Mouse (Mus musculus): ENCODE data around the gene Lag3. TPM values are rescaled to one million over a fixed set of nuclear protein-coding genes. Genes with fewer than 3 reads are reported as not detected.

The Lag3 gene
- total RNA-seq, 2 experiments from 2014 or later: 1.2 to 2.1 TPM

DNA sequence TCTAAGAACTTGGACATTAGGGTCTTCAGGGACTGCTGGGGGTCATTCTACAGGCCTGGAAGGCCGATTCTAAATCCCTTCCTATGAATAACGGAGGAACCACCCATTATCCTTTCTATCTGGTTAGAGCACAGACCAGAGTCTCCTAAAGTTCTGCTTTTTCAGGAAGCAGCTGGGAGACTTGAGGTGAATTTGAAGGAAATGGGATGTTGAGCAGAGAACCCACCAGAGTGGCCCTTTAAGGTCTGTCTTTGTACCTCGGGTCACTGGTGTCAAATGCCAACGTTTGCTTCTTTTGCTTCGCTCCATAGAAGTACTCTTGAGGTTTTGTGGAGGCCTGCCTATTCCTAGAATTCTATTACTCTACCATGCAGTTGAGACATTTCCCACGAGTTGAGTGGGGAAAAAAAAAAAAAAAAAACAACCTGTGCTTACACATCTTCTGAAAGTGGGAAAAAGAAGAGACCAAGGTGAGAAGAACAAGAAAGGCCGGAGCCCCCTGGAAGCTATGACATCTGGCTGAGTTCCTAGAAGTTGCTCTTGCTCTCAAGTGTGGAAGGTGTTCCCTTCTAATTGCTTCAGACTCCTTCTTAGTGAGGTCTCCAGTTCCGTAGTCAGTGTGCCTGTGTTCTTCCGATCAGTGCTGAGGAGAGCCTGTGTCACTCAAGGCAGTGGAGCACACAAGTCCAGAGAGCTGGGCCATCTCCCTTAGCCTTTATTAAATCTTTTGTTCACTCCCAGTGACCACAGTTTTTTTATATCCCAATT lies 9.0 kb upstream of the Lag3 start:
- no peak for DNase-seq (ENCODE audit: low spot score in 2 of 2)

- peak; percentile 93 to 95 for DNase-seq (ENCODE audit: low spot score in 2 of 2)
These were observed 8.3 kb upstream of the Lag3 start, which contains the start of gene Ptms for GRCm38 (mm10) chr6:124919695-124920317. Ptms (minus strand) TSS chr6:124920103.

- no peak for DNase-seq (ENCODE audit: low spot score in 2 of 2)
These were observed 7.6 kb upstream of the Lag3 start for GRCm38 (mm10) chr6:124918890-124919627.

GRCm38 (mm10) chr6:124918331-124918690 lies 6.8 kb upstream of the Lag3 start:
- no peak for DNase-seq (ENCODE audit: low spot score in 2 of 2)

GRCm38 (mm10) chr6:124917518-124918330 lies 6.2 kb upstream of the Lag3 start:
- peak; percentile 89 to 94 for DNase-seq (ENCODE audit: low spot score in 2 of 2)

GRCm38 (mm10) chr6:124916695-124917517 lies 5.4 kb upstream of the Lag3 start:
- DNase-seq (ENCODE audit: low spot score in 2 of 2): peak; percentile 93 to 97

- DNase-seq (ENCODE audit: low spot score in 2 of 2): peak; percentile 58 to 59
These were observed 4.6 kb upstream of the Lag3 start for GRCm38 (mm10) chr6:124915942-124916694.

- DNase-seq (ENCODE audit: low spot score in 2 of 2): no peak
These were observed 3.8 kb upstream of the Lag3 start for GRCm38 (mm10) chr6:124915160-124915941.

GRCm38 (mm10) chr6:124914511-124914910 lies 3.0 kb upstream of the Lag3 start:
- no peak for DNase-seq (ENCODE audit: low spot score in 2 of 2)

DNA sequence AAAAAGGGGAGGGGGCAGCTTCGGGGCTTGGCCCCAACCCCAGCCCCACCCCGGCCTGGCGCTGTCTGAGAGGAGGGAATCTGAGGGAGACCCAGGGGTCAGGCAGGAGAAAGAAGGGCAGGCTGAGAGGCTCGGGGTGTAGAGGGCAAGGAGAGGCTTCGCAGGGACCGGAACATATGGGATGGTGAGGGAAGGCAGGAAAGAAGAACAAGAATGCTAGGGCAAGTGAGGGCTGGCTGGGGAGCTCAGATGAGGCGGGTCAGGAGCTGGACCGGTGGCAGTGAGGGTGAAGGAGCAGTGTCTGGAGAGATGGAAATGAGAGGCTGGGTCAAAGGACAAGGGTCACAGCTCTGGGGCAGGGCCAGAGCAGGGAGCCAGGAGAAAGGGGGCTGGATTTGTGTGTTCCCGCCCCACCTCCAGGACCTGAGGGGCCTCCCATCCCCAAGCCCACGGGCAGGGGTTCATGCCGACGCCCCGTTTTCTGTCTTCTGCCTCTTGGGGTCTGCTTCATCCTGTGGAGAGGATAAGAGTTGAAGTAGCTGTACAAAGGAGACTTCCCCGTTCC lies 2.3 kb upstream of the Lag3 start:
- no peak for DNase-seq (ENCODE audit: low spot score in 2 of 2)

GRCm38 (mm10) chr6:124913214-124913613 lies 1.7 kb upstream of the Lag3 start:
- DNase-seq (ENCODE audit: low spot score in 2 of 2): no peak

DNA sequence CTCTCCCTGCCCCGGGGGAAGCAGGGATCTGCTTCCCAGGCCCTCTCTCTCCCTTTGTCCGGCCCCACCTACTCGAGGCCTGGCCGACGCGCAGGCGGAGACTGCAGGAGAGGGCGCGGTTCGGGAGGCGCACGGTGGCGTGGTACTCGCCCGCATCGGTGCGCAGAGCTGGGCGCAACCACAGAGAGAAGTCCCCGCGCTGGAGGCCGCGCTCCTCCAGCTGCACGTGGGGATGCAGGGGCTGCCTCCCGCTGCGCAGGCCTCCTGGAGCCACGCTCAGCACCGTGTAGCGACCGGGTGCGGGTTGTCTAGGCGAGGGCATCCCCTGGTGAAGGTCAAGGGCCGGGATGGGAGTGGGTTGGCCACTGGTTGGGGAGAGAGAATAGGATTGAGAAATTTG lies 1.5 kb downstream of the Lag3 start:
- no peak for DNase-seq (ENCODE audit: low spot score in 2 of 2)

- DNase-seq (ENCODE audit: low spot score in 2 of 2): no peak
These were observed 3.7 kb downstream of the Lag3 start for GRCm38 (mm10) chr6:124907767-124908166.

- DNase-seq (ENCODE audit: low spot score in 2 of 2): no peak
These were observed 6.3 kb downstream of the Lag3 start for GRCm38 (mm10) chr6:124904991-124905860.

DNA sequence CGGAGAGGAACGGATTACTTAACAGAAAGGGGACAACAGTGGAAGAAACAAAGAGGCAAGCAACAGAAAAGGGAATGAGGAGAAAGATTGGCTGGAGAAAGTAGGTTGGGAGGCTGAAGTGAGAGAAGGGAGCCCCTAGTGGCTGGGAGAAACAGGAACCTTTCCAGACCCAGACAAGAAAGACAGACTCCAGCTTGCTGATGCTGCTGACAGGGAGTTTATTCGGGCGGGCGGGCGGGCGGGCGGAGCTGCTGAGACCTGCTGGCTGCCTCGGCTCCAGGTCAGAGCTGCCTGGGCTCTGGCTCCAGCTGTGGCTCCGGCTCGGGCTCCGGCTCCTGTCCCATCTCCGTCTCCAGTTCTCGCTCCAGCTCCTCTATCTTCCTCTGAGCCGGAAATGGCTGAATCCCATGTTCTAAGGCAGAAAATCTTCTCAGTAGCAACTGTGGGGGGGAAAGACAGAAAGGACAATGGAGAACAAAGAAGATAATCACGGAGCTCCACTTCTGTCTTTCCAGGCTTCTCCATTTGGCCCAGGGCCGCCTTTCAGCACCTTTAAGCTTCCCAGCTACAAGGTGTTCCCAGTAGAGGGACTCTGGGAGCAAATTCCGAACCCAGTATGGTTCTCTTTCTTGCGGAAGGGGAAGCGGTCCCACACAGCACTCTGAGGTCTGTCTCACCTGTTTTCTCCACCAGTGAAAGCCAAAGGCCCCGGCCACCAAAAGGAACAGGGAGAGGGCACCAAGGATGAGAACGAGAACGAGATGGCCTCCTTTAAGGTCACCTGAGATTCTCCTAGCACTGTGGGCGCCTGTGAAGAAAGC lies 7.1 kb downstream of the Lag3 start:
- DNase-seq (ENCODE audit: low spot score in 2 of 2): peak; percentile 71 to 79

DNA sequence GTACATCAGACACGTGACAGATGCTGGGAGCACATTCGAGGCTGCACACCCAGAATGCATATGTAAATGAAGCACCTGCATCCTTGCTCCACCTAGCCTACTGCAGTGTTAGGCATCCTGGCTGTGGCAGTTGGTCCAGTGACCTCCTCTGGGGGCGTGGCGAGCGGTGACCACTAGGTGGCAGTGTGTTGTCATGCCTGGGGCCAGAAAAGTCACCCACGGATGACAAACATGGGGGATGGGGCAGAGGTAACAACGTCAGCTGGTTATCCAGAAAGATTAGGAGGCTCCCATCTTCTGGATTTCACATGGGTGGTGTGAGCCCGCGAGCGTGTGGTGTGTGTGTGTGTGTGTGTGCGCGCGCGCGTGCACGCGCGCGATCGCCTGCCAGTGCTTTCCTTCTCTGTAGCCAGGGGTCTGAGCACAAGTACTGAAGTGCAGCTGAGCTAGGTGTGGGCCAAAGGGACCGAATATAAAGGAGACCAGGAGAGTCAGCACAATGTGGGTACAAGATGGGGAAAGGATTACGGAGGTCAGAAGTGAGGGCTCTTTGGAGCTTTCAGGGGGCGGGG lies 7.8 kb downstream of the Lag3 start:
- peak; percentile 95 to 96 for DNase-seq (ENCODE audit: low spot score in 2 of 2)

Measured in layer of hippocampus, postnatal 10 days (tissue).